Mouse (Mus musculus): Measurements from ENCODE around the gene Med4. TPM values are rescaled to one million over a fixed set of nuclear protein-coding genes. Genes with fewer than 3 reads are reported as not detected.

Med4 gene
- total and polyA plus RNA-seq, 2 experiments from 2014 or later = 19.4 to 77.1 TPM

DNA sequence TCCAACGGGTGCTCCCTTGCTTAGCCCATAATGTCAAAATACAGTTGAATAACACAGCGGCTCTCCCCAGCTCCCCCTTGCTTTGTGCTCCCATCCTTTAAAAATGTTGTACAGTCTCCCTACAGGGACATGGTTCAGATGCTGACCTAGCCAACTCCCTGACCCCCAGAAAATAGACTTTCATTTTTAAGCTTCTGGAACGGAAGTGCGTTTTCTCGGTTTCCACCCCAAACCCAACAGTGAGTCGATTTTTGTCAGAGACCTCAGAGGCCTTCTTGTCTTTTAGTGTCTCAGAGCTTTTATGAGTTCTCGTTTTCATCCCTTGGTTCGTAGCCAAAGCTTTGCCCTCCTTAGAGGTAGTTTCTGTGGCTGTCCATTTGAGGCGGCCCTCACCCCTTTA lies 8.5 kb upstream of the Med4 start:
- no peaks in the 10 kb centered on the region for H3K27me3 ChIP-seq (ENCODE audit: insufficient read depth, low read length)
- DNase-seq (ENCODE audit: low spot score) (no peak), ATAC-seq (no peak)
- H3K4me3 ChIP-seq (ENCODE audit: low read length) = no peak overlapping the region
- WGBS = 63% methylated on average over 9 of the region's 9 CpGs
- H3K9ac ChIP-seq (replicated peaks; ENCODE audit: low read length) = no peak overlapping the region
- no peaks in the 10 kb centered on the region for H3K9me3 ChIP-seq (ENCODE audit: low read length)
- no peak overlapping the region for H3K4me2 ChIP-seq (ENCODE audit: low read depth, low read length)
- TF ChIP-seq CTCF (IDR thresholded peaks at IDR 0.05; ENCODE audit: low read depth) = no peak
- H3K27ac ChIP-seq = peak overlapping the region; percentile 85; the same call in 1 of the 2 replicates
- no peaks in the 10 kb centered on the region for H3K36me3 ChIP-seq (ENCODE audit: insufficient read depth, low read length)
- peaks cover 10% of the 10 kb centered on the region for H3K4me1 ChIP-seq (ENCODE audit: insufficient read depth, low read length)

DNA sequence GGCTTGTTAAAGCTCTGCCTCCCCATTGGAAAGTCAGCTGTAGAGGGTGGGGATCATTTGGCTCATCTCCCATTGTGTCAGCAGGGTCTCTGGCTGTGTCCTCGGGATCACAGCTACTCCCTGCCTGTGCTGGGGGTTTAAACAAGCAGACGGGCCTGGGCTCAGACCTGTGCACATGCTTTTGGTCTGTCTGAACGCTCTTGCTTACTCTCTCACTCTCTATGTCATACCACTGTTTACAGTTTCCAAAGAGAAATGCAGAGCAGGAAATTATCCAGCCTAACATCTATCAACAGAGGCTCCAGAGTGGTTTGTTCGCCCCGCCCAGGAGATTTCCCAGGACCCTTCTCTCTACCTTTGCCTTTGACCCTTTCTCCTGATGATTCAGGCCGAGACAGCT lies 8.1 kb upstream of the Med4 start:
- H3K4me2 ChIP-seq (ENCODE audit: low read depth, low read length) = no peak overlapping the region
- DNase-seq (ENCODE audit: low spot score) = peak; percentile 55
- peak overlapping the region; percentile 85; the same call in 1 of the 2 replicates for H3K27ac ChIP-seq
- no peaks in the 10 kb centered on the region for H3K9me3 ChIP-seq (ENCODE audit: low read length)
- H3K9ac ChIP-seq (replicated peaks; ENCODE audit: low read length) = no peak overlapping the region
- no peaks in the 10 kb centered on the region for H3K36me3 ChIP-seq (ENCODE audit: insufficient read depth, low read length)
- peaks cover 10% of the 10 kb centered on the region for H3K4me1 ChIP-seq (ENCODE audit: insufficient read depth, low read length)
- 47% methylated on average over 6 of the region's 6 CpGs for WGBS
- ATAC-seq = peak; percentile 52; the same call in 1 of the 2 replicates
- no peaks in the 10 kb centered on the region for H3K27me3 ChIP-seq (ENCODE audit: insufficient read depth, low read length)
- no peak for TF ChIP-seq CTCF (IDR thresholded peaks at IDR 0.05; ENCODE audit: low read depth)
- H3K4me3 ChIP-seq (ENCODE audit: low read length) = no peak overlapping the region

DNA sequence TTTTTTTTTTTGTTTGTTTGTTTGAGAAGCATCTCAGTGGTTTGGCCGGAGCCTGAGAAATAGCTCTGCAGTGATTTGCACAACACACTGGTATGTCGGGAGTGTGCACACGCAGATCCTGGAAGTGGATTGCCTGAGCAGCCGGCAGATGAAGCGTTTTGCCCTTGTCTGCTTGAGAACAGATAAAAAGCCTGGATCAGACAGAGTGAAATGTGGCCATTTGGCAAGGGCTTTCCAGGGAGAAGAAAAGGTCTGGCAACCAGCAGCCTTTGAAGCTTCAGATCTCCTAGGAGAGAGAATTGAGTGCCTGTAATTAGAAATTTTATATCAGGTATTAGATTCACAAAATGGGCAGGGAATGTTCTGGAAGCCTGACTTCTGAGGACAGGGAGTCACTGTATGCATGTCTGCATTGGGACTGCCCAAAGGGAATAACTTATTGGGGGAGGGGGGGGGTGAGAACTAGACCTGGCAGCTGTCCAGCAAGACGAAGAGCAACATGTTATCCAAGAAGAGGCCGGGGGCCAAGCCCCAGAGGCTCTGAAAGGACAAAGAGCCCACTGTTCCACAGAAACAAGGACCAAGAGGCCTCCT lies 7.1 kb upstream of the Med4 start:
- WGBS = 26% methylated on average over 7 of the region's 7 CpGs
- H3K27ac ChIP-seq = peak overlapping the region; percentile 85
- no peak overlapping the region for H3K9ac ChIP-seq (replicated peaks; ENCODE audit: low read length)
- peaks cover 10% of the 10 kb centered on the region for H3K4me1 ChIP-seq (ENCODE audit: insufficient read depth, low read length)
- DNase-seq (ENCODE audit: low spot score) (peak; percentile 85), ATAC-seq (peak; percentile 87)
- no peaks in the 10 kb centered on the region for H3K9me3 ChIP-seq (ENCODE audit: low read length)
- H3K4me3 ChIP-seq (ENCODE audit: low read length) = no peak overlapping the region
- TF ChIP-seq CTCF (IDR thresholded peaks at IDR 0.05; ENCODE audit: low read depth) = no peak
- peak overlapping the region; percentile 11 for H3K4me2 ChIP-seq (ENCODE audit: low read depth, low read length)
- H3K36me3 ChIP-seq (ENCODE audit: insufficient read depth, low read length) = no peaks in the 10 kb centered on the region
- H3K27me3 ChIP-seq (ENCODE audit: insufficient read depth, low read length) = no peaks in the 10 kb centered on the region

DNA sequence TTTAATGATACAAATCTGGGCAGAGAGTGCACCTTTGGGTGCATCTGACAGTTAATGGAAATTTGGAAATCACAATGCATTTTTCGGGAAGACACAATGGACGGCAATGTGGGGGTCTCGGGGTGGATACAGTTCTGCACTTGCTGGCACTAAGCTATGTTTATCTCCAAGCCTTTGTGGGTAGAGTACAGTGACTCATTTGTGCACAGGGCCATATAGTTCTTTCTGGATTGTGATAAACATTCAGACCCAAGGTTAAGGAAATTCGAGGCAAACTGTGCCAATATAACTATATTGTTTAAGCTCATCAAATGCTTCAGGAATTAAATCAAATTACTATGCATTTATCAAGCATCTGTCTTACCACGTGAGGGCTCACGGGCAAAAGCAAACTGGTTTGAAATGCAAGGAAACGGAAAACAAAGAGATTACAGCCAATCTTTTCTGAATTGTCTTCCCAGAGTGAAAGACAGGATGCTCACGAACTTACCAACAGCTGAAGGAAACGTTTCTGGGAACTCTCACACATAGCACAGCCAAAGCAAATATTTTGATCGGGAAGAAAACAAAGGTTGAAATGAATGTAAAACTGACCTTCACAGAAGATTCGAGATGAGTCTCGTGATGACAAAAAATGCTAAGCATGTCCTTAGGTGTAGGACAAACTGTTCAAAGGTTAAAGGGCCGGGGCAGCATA lies 6.4 kb upstream of the Med4 start:
- Histone ChIP-seq H3K4me2 (ENCODE audit: low read depth, low read length) (peak overlapping the region; percentile 11; the same call in 1 of the 2 replicates), H3K9ac (replicated peaks; ENCODE audit: low read length) (no peak overlapping the region), H3K27me3 (ENCODE audit: insufficient read depth, low read length) (no peaks in the 10 kb centered on the region), H3K4me1 (ENCODE audit: insufficient read depth, low read length) (peaks cover 10% of the 10 kb centered on the region), H3K4me3 (ENCODE audit: low read length) (no peak overlapping the region), H3K36me3 (ENCODE audit: insufficient read depth, low read length) (no peaks in the 10 kb centered on the region), H3K27ac (peak overlapping the region; percentile 85), H3K9me3 (ENCODE audit: low read length) (no peaks in the 10 kb centered on the region)
- ATAC-seq (peak; percentile 84), DNase-seq (ENCODE audit: low spot score) (peak; percentile 38)
- TF ChIP-seq CTCF (IDR thresholded peaks at IDR 0.05; ENCODE audit: low read depth) = no peak
- 38% methylated on average over 13 of the region's 13 CpGs for WGBS

DNA sequence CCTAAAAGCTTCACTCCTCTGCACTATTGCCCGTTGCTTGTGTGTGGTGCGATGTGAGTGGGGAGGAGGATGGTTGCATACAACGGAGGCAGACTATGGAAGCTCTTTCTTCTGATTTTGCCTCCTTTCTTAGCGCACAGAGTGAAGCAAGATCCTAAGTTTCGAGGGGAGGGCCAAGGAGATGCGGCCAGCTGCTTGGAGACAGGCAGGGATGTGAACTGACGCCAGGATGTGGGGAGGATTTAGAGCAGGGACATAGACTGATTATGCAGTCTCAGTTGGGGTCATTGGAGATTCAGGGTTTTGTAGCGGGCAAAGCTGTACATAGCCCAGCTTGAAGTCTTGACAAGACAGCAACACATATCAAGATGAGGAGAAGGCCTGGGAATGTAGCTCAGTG lies 3.5 kb upstream of the Med4 start:
- no peak for TF ChIP-seq CTCF (IDR thresholded peaks at IDR 0.05; ENCODE audit: low read depth)
- Histone ChIP-seq H3K4me1 (ENCODE audit: insufficient read depth, low read length) (peaks cover 17% of the 10 kb centered on the region), H3K27ac (no peak overlapping the region), H3K4me3 (ENCODE audit: low read length) (no peak overlapping the region), H3K9ac (replicated peaks; ENCODE audit: low read length) (no peak overlapping the region), H3K36me3 (ENCODE audit: insufficient read depth, low read length) (no peaks in the 10 kb centered on the region), H3K27me3 (ENCODE audit: insufficient read depth, low read length) (no peaks in the 10 kb centered on the region), H3K9me3 (ENCODE audit: low read length) (no peaks in the 10 kb centered on the region), H3K4me2 (ENCODE audit: low read depth, low read length) (no peak overlapping the region)
- DNase-seq (ENCODE audit: low spot score) (no peak), ATAC-seq (no peak)
- WGBS = 53% methylated on average over 8 of the region's 8 CpGs

DNA sequence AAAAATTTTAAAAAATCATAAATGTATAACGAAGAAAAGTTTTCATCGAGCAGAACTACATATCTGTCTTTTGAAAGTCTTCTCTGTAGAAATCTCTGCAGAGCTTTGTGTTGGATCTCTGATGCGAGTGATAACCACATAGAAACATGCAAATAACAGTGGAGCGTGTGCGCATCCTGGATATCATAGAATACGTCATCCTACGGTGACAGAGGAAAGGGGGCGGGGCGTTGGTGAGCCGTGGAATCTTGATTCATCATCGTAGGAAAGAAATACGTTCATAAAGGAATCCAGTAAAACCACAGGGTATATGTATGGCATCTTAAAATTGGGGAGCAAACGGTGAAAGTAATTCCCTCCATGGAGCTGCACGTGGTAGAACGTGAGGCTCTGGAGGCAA lies 2.6 kb upstream of the Med4 start:
- Histone ChIP-seq H3K4me1 (ENCODE audit: insufficient read depth, low read length) (peaks cover 8% of the 10 kb centered on the region), H3K4me2 (ENCODE audit: low read depth, low read length) (no peak overlapping the region), H3K27ac (no peak overlapping the region), H3K9ac (replicated peaks; ENCODE audit: low read length) (no peak overlapping the region), H3K27me3 (ENCODE audit: insufficient read depth, low read length) (no peaks in the 10 kb centered on the region), H3K36me3 (ENCODE audit: insufficient read depth, low read length) (peaks cover 6% of the 10 kb centered on the region; the same call in 1 of the 2 replicates), H3K4me3 (ENCODE audit: low read length) (no peak overlapping the region), H3K9me3 (ENCODE audit: low read length) (no peaks in the 10 kb centered on the region)
- 90% methylated on average over 15 of the region's 15 CpGs for WGBS
- no peak for TF ChIP-seq CTCF (IDR thresholded peaks at IDR 0.05; ENCODE audit: low read depth)
- ATAC-seq = no peak
- no peak for DNase-seq (ENCODE audit: low spot score)
